Mouse (Mus musculus): ENCODE measurements at regions not wholly inside any gene's neighbourhood (a gene's known extent, or its start where the extent isn't known, plus 50 kb on each side); places are given as distances from the start of the nearest gene placed in this dataset.

DNA sequence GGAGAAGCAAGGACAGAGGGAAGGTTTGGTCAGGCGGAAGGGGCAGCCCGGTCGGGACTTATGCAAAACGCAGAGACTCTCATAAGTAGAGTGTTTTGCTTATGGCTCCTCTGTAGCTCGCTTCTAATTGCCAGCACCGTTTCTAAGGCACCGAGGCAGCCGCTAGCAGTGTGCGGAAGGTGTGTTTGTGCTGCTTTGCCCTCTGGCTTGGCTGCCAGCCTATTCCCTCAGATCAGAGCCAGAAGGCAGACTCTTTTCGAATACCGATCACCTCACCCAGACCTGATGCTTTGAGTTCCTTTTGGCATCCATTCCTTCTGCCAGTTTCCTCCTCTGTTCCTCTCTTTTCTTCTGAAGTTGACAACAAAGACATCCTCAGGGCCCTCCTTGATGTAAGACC lies 93.4 kb upstream of the Ttc29 start:
- TF ChIP-seq CTCF (conservative IDR thresholded peaks at IDR 0.05; ENCODE audit: low read length) (no peak), NANOG (IDR thresholded peaks at IDR 0.05; ENCODE audit: borderline replicate concordance, low read length) (no peak)

Data from E14TG2a.4 (cell line).